Mouse (Mus musculus): ENCODE measurements around the gene Hmmr. TPM values are rescaled to one million over a fixed set of nuclear protein-coding genes. Genes with fewer than 3 reads are reported as not detected.
"Not testable (repeated sequence)": the region's sequence is repeated elsewhere in the genome, so short reads cannot be mapped to it uniquely, and the experiment has no call there.

The Hmmr gene
- polyA plus RNA-seq, 1 experiment from 2014 or later = 55.5 TPM

DNA sequence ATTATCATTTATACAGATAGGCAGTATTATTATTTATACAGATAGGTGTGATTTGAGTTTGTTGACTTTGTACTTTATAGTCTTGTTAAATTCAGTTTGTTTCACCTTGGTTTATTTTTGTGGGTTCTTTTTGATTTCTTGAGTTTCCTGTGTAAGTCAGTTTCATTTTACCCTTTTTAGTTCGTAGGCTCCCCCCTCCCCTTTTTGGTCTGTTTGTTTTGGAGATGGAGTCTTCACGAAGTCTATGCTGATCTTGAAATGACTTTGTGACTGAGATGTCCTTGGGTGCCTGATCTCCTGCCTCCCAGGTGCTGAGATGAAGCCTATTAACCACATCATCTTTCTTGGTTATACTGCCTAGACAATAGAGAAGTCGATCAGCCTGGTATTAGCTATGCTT, 11.1 kb upstream of the Hmmr start:
- H3K9me3 ChIP-seq (replicated peaks) = no peaks in the 10 kb centered on the region
- no peaks in the 10 kb centered on the region for H3K27me3 ChIP-seq (ENCODE audit: low read depth, poor library complexity, severe bottlenecking)
- H3K36me3 ChIP-seq = peaks cover 34% of the 10 kb centered on the region
- no peak for DNase-seq (ENCODE audit: low spot score)
- no peaks in the 10 kb centered on the region for H3K4me1 ChIP-seq
- no peak overlapping the region for H3K27ac ChIP-seq
- WGBS = 89% methylated on average over 3 of the region's 3 CpGs
- H3K4me3 ChIP-seq = no peak overlapping the region

DNA sequence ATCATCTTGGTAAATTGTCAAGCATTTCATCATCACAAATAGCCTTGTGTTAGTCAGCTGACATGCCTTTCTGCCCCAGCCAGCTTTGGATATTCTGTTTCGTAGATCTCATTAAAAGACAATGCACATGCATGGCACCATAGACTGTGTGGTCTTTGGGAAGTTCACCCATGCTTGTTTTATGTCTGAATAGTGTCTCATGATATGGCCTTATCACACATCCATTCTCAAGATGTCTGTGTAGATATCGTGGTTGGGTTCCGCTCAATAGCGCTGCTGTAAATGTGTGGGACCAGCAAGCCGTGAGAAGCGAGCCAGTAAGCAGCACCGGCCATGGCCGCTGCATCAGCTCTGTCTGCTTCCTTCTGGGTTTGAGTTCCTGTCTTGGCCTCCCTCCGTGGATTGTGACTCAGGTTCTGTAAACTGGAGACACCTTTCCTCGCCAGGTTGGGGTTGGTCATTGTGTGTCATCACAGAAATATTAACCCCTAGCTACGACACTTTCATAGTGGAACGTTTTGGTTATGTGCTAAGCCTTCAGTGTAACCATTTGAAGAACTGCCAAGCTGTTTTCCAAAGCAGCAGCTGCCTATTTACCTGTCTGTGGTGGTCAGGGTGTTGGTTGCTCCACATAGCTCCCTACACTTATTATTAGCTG, 8.5 kb upstream of the Hmmr start:
- no peaks in the 10 kb centered on the region for H3K9me3 ChIP-seq (replicated peaks)
- H3K4me1 ChIP-seq = no peaks in the 10 kb centered on the region
- H3K27me3 ChIP-seq (ENCODE audit: low read depth, poor library complexity, severe bottlenecking) = no peaks in the 10 kb centered on the region
- WGBS = 94% methylated on average over 12 of the region's 12 CpGs
- H3K4me3 ChIP-seq = no peak overlapping the region
- H3K27ac ChIP-seq = no peak overlapping the region
- peaks cover 60% of the 10 kb centered on the region for H3K36me3 ChIP-seq
- no peak for DNase-seq (ENCODE audit: low spot score)

DNA sequence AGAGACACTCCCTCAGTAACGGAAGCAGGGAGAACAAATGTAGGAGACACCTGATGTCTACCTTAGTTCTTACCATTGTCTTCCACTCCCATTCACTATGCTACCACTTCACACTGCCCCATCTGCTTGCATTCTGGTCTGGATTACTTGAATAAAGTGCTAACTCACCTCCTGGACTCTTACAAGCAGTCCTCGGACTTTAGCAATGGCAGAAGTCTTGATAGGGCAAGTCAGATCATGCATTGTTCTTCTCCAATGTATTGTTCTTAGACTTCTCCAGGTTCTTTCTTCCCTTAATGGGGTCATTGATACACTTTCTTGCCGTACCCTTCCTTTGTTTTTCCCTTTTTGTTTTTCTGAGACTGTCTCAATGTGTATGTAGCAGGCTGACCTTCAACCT, 4.1 kb upstream of the Hmmr start:
- Histone ChIP-seq H3K36me3 (peaks cover 67% of the 10 kb centered on the region), H3K27ac (no peak overlapping the region), H3K27me3 (ENCODE audit: low read depth, poor library complexity, severe bottlenecking) (no peaks in the 10 kb centered on the region), H3K9me3 (replicated peaks) (no peaks in the 10 kb centered on the region), H3K4me1 (peaks cover 11% of the 10 kb centered on the region), H3K4me3 (no peak overlapping the region)
- DNase-seq (ENCODE audit: low spot score) = no peak
- 96% methylated on average over 3 of the region's 3 CpGs for WGBS

DNA sequence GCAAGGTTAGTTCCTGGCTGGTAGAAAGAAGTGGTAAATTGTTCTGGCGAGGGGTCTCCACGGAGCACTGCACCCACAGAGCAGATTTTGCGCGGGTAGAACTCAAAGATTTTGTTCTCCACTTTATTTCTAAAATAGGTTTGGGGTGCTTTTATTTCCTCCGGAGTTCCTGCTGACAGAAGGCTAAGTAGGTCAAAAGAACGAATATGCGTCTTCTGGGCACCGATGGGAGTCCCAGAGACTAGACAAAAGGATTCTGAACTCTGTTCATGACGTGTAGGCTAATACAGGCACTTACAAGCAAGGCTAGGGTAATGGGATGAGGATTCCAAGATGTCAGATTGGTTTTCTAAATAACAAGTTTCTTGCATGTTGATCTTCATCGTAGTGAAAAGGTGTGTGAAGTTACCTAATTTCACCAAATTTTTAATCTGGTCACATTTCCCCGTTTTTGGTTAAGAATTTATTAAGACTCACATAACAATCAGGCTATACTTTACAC, 1.1 kb upstream of the Hmmr start:
- no peak for DNase-seq (ENCODE audit: low spot score)
- Histone ChIP-seq H3K9me3 (replicated peaks) (no peaks in the 10 kb centered on the region), H3K27me3 (ENCODE audit: low read depth, poor library complexity, severe bottlenecking) (no peaks in the 10 kb centered on the region), H3K4me3 (peak overlapping the region; percentile 91), H3K36me3 (peaks cover 58% of the 10 kb centered on the region), H3K4me1 (peaks cover 19% of the 10 kb centered on the region), H3K27ac (peak overlapping the region; percentile 96)
- WGBS = 6% methylated on average over 11 of the region's 11 CpGs

DNA sequence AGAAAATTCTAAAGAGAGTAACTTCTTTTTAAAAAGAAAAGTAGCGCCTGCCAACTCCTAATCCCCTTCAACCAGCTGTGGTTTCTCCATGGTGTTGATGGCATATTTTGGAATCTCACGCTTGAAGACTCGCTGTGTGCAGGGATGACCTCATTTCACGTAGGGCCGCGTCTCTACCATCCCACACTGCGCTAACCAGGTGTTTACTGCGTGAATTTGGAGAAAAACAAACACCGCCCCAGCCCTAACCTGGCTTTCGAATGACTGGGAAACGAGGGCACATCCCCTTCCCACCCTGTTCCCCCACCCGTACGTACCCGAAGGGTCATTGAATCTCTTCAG, 254 bp downstream of the Hmmr start:
- Histone ChIP-seq H3K27ac (peak overlapping the region; percentile 96), H3K4me3 (peak overlapping the region; percentile 91), H3K4me1 (peaks cover 19% of the 10 kb centered on the region), H3K9me3 (replicated peaks) (no peaks in the 10 kb centered on the region), H3K36me3 (peaks cover 58% of the 10 kb centered on the region), H3K27me3 (ENCODE audit: low read depth, poor library complexity, severe bottlenecking) (no peaks in the 10 kb centered on the region)
- 1% methylated on average over 14 of the region's 14 CpGs for WGBS
- DNase-seq (ENCODE audit: low spot score) = no peak

DNA sequence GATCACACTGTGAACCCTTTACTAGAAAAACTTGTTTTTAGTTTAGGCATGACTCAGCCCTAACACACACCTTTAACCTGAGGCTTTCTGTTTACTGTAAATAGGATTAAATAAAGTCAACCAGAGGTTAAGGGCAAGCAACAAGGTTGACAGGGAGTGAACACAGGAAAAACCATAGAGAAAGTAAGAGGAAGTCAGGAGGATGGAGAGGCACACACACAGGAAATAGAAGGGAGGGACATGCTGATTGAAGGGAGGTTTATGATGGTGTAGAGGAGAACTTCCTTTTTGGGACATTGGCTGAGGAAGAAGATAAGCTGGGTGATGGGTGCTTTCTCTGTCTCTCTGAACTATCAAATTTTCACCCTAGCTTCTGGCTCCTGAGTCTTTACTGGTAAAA, 14.9 kb downstream of the Hmmr start:
- Histone ChIP-seq H3K4me3 (no peak overlapping the region), H3K4me1 (no peaks in the 10 kb centered on the region), H3K36me3 (peaks cover 100% of the 10 kb centered on the region), H3K27me3 (ENCODE audit: low read depth, poor library complexity, severe bottlenecking) (no peaks in the 10 kb centered on the region), H3K9me3 (replicated peaks) (no peaks in the 10 kb centered on the region), H3K27ac (no peak overlapping the region)
- DNase-seq (ENCODE audit: low spot score) = no peak

DNA sequence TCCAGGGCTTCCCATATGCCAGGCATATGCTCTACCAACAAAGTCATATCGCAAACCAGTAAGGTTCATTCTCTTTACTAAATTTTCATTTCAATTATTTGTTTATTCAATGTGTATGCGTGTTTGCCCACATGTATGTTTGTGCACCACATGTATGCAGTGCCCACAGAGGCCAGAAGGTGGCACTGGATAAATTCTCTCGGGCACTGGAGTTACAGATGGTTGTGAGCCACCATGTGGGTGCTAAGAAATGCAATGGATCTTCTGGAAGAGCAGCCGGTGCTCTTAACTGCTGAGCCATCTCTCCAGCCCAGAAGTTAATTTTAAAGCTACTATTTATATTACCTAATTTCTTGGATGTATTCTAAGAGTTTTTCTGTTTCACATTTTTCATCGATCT, 17.7 kb downstream of the Hmmr start:
- Histone ChIP-seq H3K4me1 (no peaks in the 10 kb centered on the region), H3K9me3 (replicated peaks) (no peaks in the 10 kb centered on the region), H3K27ac (no peak overlapping the region), H3K36me3 (peaks cover 100% of the 10 kb centered on the region), H3K27me3 (ENCODE audit: low read depth, poor library complexity, severe bottlenecking) (no peaks in the 10 kb centered on the region), H3K4me3 (no peak overlapping the region)
- no peak for DNase-seq (ENCODE audit: low spot score)
- WGBS = 95% methylated on average over 5 of the region's 5 CpGs

DNA sequence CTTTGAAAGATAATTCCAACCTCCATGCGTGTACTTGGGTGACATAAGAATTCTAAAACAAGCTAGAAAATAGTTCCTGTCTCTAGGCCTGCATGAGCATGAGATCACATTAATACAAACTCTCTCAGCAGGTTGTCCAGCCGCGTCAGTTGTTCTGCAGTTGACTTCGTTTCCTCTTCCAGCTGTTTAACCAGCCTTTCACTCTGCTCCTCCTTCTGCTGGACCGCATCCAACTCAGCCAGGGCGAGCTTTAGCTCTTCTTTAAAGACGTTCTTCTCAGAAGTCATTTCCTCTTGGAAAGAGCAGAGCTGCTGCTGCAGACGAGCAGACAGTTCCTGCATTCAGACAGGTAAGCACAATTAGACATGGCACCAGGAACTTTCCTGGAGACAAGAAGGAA, 19.4 kb downstream of the Hmmr start:
- DNase-seq (ENCODE audit: low spot score) = no peak
- peaks cover 100% of the 10 kb centered on the region for H3K36me3 ChIP-seq
- WGBS = 94% methylated on average over 8 of the region's 8 CpGs
- H3K4me1 ChIP-seq = no peaks in the 10 kb centered on the region
- H3K27ac ChIP-seq = no peak overlapping the region
- H3K27me3 ChIP-seq (ENCODE audit: low read depth, poor library complexity, severe bottlenecking) = no peaks in the 10 kb centered on the region
- no peak overlapping the region for H3K4me3 ChIP-seq
- no peaks in the 10 kb centered on the region for H3K9me3 ChIP-seq (replicated peaks)

DNA sequence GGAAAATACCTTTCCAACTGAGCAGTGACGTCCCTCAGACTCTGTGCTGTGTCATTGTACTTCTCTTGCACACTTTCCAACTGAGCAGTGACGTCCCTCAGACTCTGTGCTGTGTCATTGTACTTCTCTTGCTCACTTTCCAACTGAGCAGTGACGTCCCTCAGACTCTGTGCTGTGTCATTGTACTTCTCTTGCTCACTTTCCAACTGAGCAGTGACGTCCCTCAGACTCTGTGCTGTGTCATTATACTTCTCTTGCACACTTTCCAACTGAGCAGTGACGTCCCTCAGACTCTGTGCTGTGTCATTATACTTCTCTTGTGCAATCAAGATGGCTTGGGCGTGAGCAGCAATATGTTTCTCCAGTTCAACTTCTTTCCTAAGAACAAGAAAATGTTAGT, 23.3 kb downstream of the Hmmr start:
- H3K4me3 ChIP-seq; DNase-seq (ENCODE audit: low spot score); H3K27me3 ChIP-seq (ENCODE audit: low read depth, poor library complexity, severe bottlenecking); H3K9me3 ChIP-seq (replicated peaks); H3K4me1 ChIP-seq; H3K27ac ChIP-seq: not testable (repeated sequence)
- 93% methylated on average over 6 of the region's 6 CpGs for WGBS
- H3K36me3 ChIP-seq = peaks cover 99% of the 10 kb centered on the region

DNA sequence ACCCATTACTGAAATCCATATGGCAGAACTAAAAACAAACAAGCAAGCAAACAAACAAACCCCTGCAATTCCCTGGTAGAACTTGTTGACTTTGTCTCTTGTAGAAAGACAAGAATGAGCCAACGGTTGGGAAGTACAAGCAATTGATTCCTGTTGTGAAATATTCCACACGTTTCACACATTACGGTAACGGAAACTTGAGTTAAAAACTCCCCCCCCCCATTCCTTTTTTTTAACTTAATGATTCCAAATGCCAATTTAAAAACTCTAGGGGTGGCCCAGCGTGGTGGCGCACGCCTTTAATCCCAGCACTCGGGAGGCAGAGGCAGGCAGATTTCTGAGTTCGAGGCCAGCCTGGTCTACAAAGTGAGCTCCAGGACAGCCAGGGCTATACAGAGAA, 38.1 kb downstream of the Hmmr start, which contains the start of gene Mat2b:
Mat2b (minus strand) TSS at position 101 of the 400 bp plus-strand sequence.
- Histone ChIP-seq H3K4me3 (peak within 1 kb of the TSS; percentile 88), H3K36me3 (peaks cover 14% of the 10 kb centered on the region), H3K4me1 (peaks cover 16% of the 10 kb centered on the region), H3K27me3 (ENCODE audit: low read depth, poor library complexity, severe bottlenecking) (no peaks in the 10 kb centered on the region), H3K9me3 (replicated peaks) (no peaks in the 10 kb centered on the region), H3K27ac (peak within 1 kb of the TSS; percentile 96)
- WGBS = 88% methylated on average over 9 of the region's 9 CpGs
- DNase-seq (ENCODE audit: low spot score) = no peak

DNA sequence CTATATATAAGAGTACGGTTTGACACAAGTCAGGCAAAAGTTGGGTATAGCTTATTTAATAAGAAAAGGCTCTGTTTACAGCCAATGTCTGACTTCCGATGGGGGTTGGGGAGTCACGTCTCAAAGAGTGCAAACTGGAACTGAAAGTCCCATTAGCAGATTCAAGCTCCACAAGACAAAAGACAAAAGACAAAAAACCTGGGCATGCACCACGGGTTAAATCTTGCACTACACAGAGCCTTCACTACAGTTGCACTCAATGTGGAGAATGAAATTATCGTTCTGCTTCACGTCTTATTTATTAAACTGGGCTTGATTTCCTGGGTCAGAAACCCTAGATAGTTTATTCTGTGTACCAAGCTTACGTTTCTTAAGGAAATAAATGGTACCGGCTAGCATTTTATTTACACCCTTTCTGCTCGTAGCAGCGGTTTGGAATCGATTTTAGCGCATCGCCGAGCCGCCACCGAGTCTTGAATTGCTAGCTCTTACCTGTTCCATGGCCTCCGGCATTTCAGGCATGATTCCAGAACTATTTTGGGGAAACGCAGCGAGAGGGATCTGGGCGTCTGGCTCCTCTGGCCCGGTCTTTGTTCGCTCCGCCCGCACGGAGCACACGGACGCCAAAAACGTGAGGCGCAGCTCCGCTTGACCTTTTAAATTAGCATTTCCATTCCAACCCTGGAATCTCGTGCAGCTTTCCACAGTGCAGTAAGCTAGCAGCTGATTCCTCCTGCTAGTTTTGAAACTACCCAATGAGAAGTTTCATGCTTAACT, 38.7 kb downstream of the Hmmr start:
- no peaks in the 10 kb centered on the region for H3K9me3 ChIP-seq (replicated peaks)
- peaks cover 16% of the 10 kb centered on the region for H3K4me1 ChIP-seq
- WGBS = under 1% methylated on average over 31 of the region's 31 CpGs
- H3K36me3 ChIP-seq = peaks cover 8% of the 10 kb centered on the region
- no peaks in the 10 kb centered on the region for H3K27me3 ChIP-seq (ENCODE audit: low read depth, poor library complexity, severe bottlenecking)
- peak; percentile 67 for DNase-seq (ENCODE audit: low spot score)
- peak overlapping the region; percentile 96 for H3K27ac ChIP-seq
- H3K4me3 ChIP-seq = peak overlapping the region; percentile 88

DNA sequence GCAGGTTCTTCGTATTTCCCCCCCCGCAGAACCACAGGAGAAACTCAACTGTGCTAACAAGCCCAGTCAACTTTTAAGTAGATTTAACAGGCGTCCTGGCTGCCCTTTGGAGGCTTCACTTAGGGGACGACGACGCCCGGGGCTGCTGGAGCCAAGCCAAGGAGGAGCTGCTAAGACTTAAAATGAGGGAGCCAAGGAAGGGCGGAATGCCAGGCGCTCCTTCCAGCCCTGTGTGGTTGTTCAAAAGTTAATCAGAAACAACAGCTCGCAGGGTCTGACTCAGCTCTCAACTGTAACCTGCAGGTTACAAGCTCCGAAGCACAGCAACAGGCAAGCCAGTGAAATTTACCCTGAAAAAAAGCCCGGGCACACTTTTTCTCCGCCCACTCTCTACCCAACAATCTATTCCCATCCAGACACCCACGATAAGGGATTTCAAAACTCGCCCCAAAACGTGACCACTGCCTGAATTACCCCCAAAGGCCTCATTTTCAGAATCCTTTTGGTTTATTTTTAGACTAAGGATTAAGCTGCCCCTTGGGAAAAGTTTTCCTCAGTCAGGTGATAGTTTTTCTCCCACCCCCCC, 39.8 kb downstream of the Hmmr start:
- Histone ChIP-seq H3K36me3 (peaks cover 8% of the 10 kb centered on the region), H3K27me3 (ENCODE audit: low read depth, poor library complexity, severe bottlenecking) (no peaks in the 10 kb centered on the region), H3K27ac (peak overlapping the region; percentile 96), H3K4me1 (peaks cover 16% of the 10 kb centered on the region), H3K9me3 (replicated peaks) (no peaks in the 10 kb centered on the region), H3K4me3 (peak overlapping the region; percentile 88)
- DNase-seq (ENCODE audit: low spot score) = peak; percentile 72
- WGBS = 2% methylated on average over 16 of the region's 16 CpGs

Data from limb, embryonic 10.5 days (tissue).